Mouse (Mus musculus) stomach, postnatal 0 days (tissue): Measurements from ENCODE around the gene Hnrnpll.

Experiments used
- CTCF ChIP-seq: IDR thresholded peaks from 2 replicates; pipeline ENCODE4 v1.5.1; 2016; ENCODE audit warnings: antibody characterized with exemption, low read depth, mild to moderate bottlenecking, moderate library complexity
- EP300 ChIP-seq: optimal IDR thresholded peaks from 2 replicates; pipeline ENCODE3; 2016; ENCODE audit warnings: antibody characterized with exemption

DNA sequence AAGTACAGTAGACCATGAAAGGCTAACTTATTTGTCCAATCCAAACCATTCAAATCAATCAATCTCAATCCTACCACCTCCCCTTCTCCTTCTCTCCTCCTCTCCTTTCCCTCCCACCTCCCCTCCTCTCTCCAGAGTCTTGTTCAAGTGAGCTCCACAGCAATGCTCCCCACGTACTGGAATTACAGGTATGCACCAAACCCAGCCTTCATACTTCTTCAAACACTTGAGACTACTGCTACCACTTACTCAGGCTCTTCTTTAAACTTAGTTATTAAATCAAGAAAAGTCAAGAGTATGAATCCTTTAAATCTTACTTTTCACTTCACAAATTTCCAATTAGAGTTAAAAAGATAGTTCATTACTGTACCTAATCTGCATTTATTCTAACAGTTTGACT lies 3.6 kb downstream of the Hnrnpll start:
- TF ChIP-seq CTCF (no peak), EP300 (no peak)
